Mouse (Mus musculus) v-Abl transformed pro-B cells (cell line): ENCODE measurements around the gene Car10.

Experiments used
- in situ Hi-C, 2 experiments: fragments of 400-800 bp; cut with MboI; formaldehyde crosslinking; loops; one replicate each; pipeline ENCODE4 v1.15.1; 2025; ENCODE audit not compliant: unreplicated experiment in 2 of 2

Car10 gene

GRCm38 (mm10) chr11:93559118-93559517 is 461.3 kb downstream of the Car10 start:
- in situ Hi-C loops = no loop called here

GRCm38 (mm10) chr11:93560570-93560969 is 462.7 kb downstream of the Car10 start:
- in situ Hi-C loops = no loop called here

GRCm38 (mm10) chr11:93562330-93562865 is 464.6 kb downstream of the Car10 start:
- in situ Hi-C loops = no loop called here

DNA sequence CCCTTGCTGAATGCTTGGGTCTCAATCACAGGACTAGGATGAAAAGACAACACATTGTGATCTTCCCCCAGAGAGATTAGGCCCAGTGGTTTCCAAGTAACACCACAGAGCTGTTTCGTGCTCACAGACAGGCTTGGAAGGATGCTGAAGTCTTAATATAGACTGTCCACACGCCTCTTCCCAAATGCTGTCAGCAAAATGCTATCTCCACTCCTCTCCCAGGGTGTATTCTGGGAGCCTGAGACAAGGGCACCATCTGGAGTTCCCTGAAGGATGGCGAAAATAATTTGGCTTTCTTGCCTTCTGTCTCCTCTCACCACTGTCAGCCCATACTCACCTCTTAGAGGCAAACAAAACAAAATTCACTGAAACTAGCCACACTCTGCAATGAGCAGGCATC is 467.9 kb downstream of the Car10 start:
- in situ Hi-C loops = no loop called here

- in situ Hi-C loops = no loop called here
Measured at GRCm38 (mm10) chr11:93571917-93572641, 474.3 kb downstream of the Car10 start.

DNA sequence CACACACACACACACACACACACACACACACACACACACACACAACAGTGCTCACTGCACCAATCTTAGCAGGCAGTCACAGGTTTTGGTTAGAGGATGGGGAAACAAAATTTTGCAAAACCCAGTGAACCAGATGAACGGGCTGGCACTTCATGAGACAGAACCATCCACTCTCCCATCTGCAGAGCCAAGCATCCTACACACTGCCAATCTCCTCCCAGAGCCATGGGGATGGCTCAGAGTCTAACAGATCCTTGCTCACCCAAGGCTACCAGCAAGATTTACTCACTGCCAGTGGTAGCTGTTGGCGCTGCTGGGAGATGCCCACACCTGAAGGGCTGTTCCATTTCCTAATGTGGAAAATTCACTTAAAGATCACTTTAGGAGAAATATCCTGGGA is 479.6 kb downstream of the Car10 start:
- in situ Hi-C loops = no loop called here

DNA sequence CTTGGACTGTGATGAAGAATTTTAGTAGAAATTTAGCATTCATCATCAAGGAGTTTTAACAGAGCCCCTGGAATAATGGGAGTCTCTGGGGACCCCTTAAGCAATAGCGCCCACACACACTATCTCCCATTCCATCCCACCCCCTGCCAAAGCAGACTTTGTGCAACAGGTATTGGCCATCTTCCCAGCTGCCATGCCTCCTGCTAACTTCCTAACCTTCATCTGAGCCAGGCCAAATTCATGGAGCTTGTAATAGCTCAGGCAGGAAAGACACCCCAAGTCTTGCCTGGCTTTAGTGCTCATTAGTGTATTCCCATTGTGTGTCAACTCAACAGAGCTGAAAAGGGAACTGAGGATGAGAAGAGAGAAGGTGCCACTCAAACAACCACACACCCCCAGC is 481.8 kb downstream of the Car10 start:
- in situ Hi-C loops = no loop called here

GRCm38 (mm10) chr11:93581326-93581725 is 483.5 kb downstream of the Car10 start:
- in situ Hi-C loops = no loop called here

- in situ Hi-C loops = no loop called here
Measured at GRCm38 (mm10) chr11:93587788-93588187, 490.0 kb downstream of the Car10 start.

GRCm38 (mm10) chr11:93590652-93591051 is 492.8 kb downstream of the Car10 start:
- in situ Hi-C loops = no loop called here

DNA sequence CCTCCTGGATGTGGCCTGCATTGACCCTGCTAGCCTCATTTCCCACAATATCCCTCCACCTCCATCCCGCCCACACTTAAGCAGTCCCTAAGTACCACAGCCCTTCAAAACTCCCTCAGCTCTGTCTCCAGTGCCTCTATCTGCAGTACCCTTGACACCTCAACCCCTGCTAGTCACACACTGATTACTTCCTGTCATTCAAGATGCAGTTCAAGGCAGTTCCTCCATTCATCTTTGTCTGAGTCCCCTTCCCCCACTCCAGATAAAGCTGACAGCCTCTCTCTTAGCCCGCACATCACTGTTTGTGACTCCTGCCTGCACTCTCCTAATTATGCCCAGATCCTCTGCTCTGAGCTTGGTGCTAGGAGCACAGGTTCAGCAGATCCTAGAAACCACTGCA is 496.2 kb downstream of the Car10 start:
- in situ Hi-C loops = no loop called here

GRCm38 (mm10) chr11:93598175-93598574 is 500.3 kb downstream of the Car10 start:
- in situ Hi-C loops = no loop called here

DNA sequence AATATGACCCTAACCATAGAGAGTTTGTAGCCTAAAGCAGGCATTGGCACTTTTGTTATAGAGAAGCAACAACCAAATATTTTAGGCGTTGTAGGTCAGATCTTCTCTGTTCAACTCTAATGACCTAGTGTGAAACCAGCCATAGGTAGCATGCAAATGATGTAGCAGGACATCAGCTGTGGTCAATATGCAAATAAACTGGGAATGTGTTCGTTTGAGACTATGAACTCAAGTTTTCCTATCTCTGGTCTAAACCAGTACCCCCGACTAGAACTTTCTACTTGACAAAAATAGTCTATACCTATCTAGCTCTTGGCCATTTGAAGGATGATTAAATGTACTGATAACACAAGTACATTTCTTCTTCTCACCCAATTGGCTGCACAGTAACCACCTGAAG is 501.9 kb downstream of the Car10 start:
- in situ Hi-C loops = no loop called here

DNA sequence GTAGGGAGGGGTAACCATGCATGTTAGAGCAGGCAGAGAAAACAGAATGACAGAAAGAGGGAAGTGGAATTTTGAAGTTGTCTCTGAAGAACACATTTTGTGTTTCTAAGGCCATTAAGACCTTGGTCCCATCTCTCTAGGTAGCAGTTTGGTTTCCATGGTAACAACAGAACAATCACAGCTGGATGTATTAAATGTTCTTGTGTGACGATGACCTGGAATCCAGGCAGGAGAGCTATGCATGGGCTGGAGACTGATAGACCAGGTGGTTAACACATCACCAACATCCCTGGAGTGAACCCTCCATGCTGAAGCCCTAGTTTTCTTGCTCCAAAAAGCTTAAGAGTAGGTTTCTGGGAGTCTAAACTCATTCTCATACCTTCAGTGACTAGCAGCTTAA is 505.7 kb downstream of the Car10 start:
- in situ Hi-C loops = no loop called here

DNA sequence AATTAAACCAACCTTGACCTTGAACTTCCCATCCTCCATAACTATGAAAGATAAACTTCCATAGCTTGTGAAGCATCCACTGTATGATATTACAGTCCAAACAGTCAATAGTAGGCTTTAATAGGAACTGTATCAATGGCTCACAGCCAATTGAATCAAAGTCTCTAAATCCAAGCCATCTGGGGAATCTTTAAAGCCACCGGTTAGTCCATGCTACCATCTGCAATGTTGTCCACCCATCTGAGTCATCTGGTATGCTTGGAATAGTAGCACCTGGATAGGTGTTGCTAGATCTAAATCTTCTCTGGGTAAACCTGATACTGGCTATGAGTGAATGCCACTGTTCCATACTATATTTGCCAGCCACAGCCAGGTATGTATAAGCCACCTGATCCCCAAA is 509.3 kb downstream of the Car10 start:
- in situ Hi-C loops = no loop called here

- in situ Hi-C loops = no loop called here
Measured at GRCm38 (mm10) chr11:93608716-93609115, 510.9 kb downstream of the Car10 start.

DNA sequence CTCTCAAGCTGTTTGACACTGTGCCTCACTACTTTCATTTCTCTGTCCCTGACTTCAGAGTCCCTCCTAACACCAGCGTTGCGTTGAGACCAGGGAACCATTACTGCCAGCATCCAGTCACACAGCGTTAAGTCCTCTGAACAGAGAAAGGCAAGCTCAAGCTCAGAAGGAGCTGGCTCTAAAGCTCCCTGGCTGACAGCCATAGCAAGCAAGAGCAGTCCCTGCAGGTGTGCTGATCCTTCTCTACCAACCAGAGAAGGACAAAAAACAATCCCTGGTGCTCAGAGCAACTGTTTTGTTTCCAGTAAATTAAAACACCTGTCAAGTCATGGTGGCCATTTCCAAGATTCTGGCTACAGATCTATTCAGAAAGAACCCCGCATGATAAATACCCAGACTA is 514.2 kb downstream of the Car10 start:
- in situ Hi-C loops = no loop called here

- in situ Hi-C loops = no loop called here
Measured at GRCm38 (mm10) chr11:93614851-93615250, 517.0 kb downstream of the Car10 start.

DNA sequence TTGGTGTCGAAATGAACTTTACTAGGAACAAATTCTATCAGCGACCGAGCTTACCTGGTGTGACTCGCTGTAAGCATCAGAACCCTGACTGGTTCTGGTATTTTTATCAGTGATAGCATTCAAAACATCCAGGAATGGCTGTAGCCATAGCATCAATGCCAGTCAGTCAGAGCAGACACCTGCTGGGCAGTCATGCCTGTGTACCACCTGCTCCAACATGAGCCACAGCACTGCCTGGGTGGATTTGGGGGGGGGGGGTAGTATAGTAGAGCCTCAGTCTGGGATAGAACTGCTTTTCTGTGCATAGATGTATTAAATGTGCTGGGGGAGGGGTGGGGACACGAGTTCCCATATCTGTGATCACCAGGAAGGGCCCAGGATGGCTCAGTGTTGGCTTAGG is 525.8 kb downstream of the Car10 start:
- in situ Hi-C loops = no loop called here

DNA sequence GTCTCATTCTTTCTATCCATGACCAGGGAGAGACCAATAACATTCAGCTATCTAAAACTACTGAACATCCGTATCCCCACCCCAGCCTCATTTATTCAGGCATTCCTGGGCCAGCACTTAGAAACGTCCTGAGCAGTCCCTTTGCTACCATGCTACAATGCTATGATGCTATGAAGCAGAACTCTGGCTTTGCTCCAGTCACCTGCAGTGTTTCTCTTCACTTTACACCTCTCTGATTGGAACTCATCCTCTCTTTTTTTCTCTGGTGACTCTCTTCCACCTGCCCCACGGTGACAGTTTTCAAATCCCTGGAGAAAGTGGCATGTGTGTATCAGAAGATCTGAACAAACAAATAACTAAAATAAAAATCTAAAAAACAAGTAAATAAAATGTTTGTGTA is 541.6 kb downstream of the Car10 start:
- in situ Hi-C loops = no loop called here

DNA sequence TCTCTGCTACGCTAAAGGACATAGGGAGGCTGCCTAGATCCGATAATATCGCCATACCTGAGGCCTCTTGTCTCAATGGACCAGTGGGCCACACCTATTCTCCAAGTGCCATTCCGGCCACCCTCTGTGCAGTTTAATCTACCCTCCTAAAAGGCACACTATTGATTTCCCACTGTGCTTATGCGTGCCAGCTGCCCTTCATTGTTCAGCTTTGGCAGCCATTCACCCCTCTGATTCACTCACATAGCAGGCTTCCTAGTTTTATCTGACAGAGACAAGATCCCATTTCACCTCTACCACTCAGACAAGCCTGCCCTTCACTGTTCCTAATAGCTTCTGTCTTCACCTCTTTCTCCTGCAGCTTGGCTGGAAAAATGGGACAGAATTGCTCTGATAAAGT is 543.1 kb downstream of the Car10 start:
- in situ Hi-C loops = no loop called here

DNA sequence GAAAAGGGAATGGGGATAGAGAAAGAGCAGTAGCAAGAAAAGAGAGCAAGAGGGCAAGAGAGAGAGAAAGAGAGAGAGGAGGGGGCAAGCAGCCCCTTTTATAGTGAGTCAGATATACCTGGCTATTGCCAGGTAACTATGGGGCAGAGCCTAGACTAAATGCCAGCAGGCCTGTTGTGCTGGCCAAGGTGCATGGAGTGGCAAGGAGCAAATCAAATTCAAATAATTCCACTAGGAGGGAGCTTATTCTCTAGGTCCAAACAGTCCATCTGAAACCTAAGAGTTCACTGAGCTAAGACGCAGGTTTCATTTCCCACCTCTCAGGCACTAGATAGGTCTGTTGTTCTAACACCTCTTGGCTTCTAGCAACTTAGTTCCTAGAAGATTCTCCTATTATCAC is 544.5 kb downstream of the Car10 start:
- in situ Hi-C loops = no loop called here

DNA sequence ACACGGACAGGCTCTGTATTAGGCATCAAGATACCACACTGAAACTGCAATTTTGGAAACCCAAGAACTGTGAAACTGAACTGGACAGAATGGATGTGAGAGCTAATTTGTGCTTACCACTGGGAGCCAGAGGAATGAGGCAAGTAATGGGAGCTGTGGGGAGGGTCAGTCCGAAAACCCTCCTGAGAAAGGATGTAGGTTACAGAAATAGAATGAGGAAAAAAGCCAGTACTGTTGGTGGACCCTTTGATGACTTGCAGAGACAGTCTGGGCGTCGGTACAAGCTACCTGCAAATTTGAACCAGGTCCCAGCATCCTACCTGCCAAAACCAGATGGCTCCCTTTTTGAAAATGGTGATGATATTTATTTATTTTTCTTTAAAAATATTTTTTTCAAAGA is 545.2 kb downstream of the Car10 start:
- in situ Hi-C loops = no loop called here
